Mouse (Mus musculus) heart, postnatal 0 days (tissue): Measurements from ENCODE around the gene Pcx.

Experiments
- CTCF ChIP-seq: IDR thresholded peaks from 2 replicates; pipeline ENCODE4 v1.5.1; 2016; ENCODE audit warnings: antibody characterized with exemption, control low read depth, low read depth
- EP300 ChIP-seq: IDR thresholded peaks from 2 replicates; pipeline ENCODE4 v1.6.1; 2016; ENCODE audit warnings: antibody characterized with exemption, low read depth

GRCm38 (mm10) chr19:4502701-4503100 lies 7.6 kb upstream of the Pcx start:
- TF ChIP-seq CTCF, result no peak
- no peak for TF ChIP-seq EP300
